Mouse (Mus musculus): ENCODE results near the gene Olfr765. TPM values are rescaled to one million over a fixed set of nuclear protein-coding genes. Genes with fewer than 3 reads are reported as not detected.
"Not testable (repeated sequence)": the region's sequence is repeated elsewhere in the genome, so short reads cannot be mapped to it uniquely, and the experiment has no call there.

Olfr765 gene
- polyA plus RNA-seq (2016; fragmentation: Nextera tagmentation; extraction: Ambion mirVana): not detected in 2 replicates

GRCm38 (mm10) chr10:129049898-129050297 lies at the start of gene Olfr765:
Gene Olfr765, minus strand, starts transcription at chr10:129049998.
- H3K27ac ChIP-seq; H3K27me3 ChIP-seq (ENCODE audit: insufficient read depth, poor library complexity, severe bottlenecking); H3K4me1 ChIP-seq; H3K9me3 ChIP-seq; DNase-seq (ENCODE audit: low spot score); H3K36me3 ChIP-seq; H3K4me3 ChIP-seq: not testable (repeated sequence)

DNA sequence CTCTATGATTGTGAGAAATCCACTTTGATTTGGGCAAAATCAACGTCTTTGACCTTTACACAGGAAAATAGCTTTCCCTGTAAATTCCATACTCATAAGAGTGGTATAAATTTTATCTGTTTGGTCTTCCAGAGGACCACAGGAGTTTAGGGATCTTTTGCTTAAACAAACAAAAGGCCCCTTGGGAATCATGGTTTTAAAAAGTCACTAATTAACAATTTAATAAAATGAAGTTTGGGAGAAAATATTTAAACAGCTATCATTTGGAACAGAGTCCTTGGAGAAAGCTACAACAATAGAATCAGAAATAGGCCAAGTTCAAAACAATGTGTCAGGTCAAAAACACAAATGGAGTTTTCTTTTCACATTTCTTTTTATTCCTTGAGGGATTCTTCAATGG lies 49.5 kb upstream of the Olfr765 start, which contains the start of gene Olfr768:
Gene Olfr768, minus strand, starts transcription at position 101 of the 400 bp plus-strand sequence.
- Histone ChIP-seq H3K4me3 (no peak within 1 kb of the TSS), H3K4me1 (no peaks in the 10 kb centered on the region), H3K27ac (no peak within 1 kb of the TSS), H3K36me3 (no peaks in the 10 kb centered on the region), H3K27me3 (ENCODE audit: insufficient read depth, poor library complexity, severe bottlenecking) (no peaks in the 10 kb centered on the region), H3K9me3 (no peaks in the 10 kb centered on the region)
- DNase-seq (ENCODE audit: low spot score): no peak
- 70% methylated on average over 1 of the region's 1 CpGs for WGBS

GRCm38 (mm10) chr10:129082810-129083209 lies 33.0 kb upstream of the Olfr765 start, which contains the start of gene Olfr767:
Gene Olfr767, minus strand, starts transcription at chr10:129082910.
- not testable (repeated sequence) for DNase-seq (ENCODE audit: low spot score); H3K36me3 ChIP-seq; H3K9me3 ChIP-seq; H3K27me3 ChIP-seq (ENCODE audit: insufficient read depth, poor library complexity, severe bottlenecking); H3K27ac ChIP-seq; H3K4me1 ChIP-seq; H3K4me3 ChIP-seq

- WGBS: 77% methylated on average over 2 of the region's 2 CpGs
- Histone ChIP-seq H3K27ac (no peak within 1 kb of the TSS), H3K4me3 (no peak within 1 kb of the TSS), H3K27me3 (ENCODE audit: insufficient read depth, poor library complexity, severe bottlenecking) (no peaks in the 10 kb centered on the region), H3K9me3 (no peaks in the 10 kb centered on the region), H3K4me1 (no peaks in the 10 kb centered on the region), H3K36me3 (no peaks in the 10 kb centered on the region)
- DNase-seq (ENCODE audit: low spot score): no peak
Observed at GRCm38 (mm10) chr10:129068877-129069276, 19.1 kb upstream of the Olfr765 start, which contains the start of gene Olfr766-ps1. Gene Olfr766-ps1, minus strand, starts transcription at chr10:129068977.

GRCm38 (mm10) chr10:129039796-129040195 lies 10.0 kb downstream of the Olfr765 start, which contains the start of gene Olfr764-ps1:
Gene Olfr764-ps1, minus strand, starts transcription at chr10:129039896.
- Histone ChIP-seq H3K4me3 (no peak within 1 kb of the TSS), H3K9me3 (no peaks in the 10 kb centered on the region), H3K4me1 (no peaks in the 10 kb centered on the region), H3K27ac (no peak within 1 kb of the TSS), H3K36me3 (no peaks in the 10 kb centered on the region), H3K27me3 (ENCODE audit: insufficient read depth, poor library complexity, severe bottlenecking) (no peaks in the 10 kb centered on the region)
- no peak for DNase-seq (ENCODE audit: low spot score)
- 75% methylated on average over 3 of the region's 3 CpGs for WGBS

DNA sequence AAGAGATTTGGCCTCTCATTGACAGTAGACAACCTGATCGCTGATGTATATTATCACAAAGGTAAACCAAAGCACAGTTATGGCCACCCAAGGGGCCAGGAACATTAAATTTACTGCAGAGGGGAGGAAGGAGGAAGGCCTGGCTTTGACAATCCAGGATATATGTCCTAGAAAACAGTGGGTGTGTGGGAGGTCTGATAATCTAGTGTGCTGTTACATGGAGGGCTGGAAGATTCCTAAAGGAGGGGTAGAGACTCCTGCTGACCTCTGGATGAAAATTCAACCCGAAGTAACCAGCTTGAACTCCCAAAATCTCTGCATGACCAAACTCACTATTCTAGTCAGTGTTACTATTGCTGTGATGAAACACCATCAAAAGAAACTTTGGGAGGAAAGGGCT lies 21.5 kb downstream of the Olfr765 start:
- 77% methylated on average over 2 of the region's 2 CpGs for WGBS
- no peak for DNase-seq (ENCODE audit: low spot score)
- Histone ChIP-seq H3K27ac (no peak overlapping the region), H3K36me3 (no peaks in the 10 kb centered on the region), H3K27me3 (ENCODE audit: insufficient read depth, poor library complexity, severe bottlenecking) (no peaks in the 10 kb centered on the region), H3K9me3 (no peaks in the 10 kb centered on the region), H3K4me3 (no peak overlapping the region), H3K4me1 (no peaks in the 10 kb centered on the region)

GRCm38 (mm10) chr10:129026018-129026662 lies 23.7 kb downstream of the Olfr765 start:
- H3K36me3 ChIP-seq: no peaks in the 10 kb centered on the region
- WGBS: 56% methylated on average over 3 of the region's 3 CpGs
- no peak for DNase-seq (ENCODE audit: low spot score)
- H3K27me3 ChIP-seq (ENCODE audit: insufficient read depth, poor library complexity, severe bottlenecking): no peaks in the 10 kb centered on the region
- no peak overlapping the region for H3K4me3 ChIP-seq
- H3K4me1 ChIP-seq: no peaks in the 10 kb centered on the region
- H3K9me3 ChIP-seq: no peaks in the 10 kb centered on the region
- no peak overlapping the region for H3K27ac ChIP-seq

DNA sequence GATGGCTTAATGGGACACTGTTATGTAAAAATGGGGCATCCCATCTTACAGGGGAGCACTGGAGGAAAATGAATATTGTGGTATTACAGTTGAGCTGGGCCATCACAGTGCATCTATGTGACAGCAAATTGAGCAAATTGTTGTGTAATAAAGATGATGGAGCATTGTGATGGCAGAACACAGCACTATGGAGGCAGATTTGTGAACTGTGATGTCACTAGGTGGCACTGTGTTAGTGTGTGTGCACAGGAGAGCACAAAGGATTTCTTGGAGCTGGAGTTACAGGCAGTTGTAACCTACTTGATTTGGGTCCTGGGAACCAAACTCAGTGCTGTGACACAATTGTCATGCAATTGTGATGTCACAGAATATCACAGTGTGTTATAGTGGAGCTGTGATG lies 26.5 kb downstream of the Olfr765 start:
- no peak overlapping the region for H3K27ac ChIP-seq
- no peaks in the 10 kb centered on the region for H3K9me3 ChIP-seq
- no peaks in the 10 kb centered on the region for H3K27me3 ChIP-seq (ENCODE audit: insufficient read depth, poor library complexity, severe bottlenecking)
- H3K36me3 ChIP-seq: no peaks in the 10 kb centered on the region
- H3K4me1 ChIP-seq: no peaks in the 10 kb centered on the region
- H3K4me3 ChIP-seq: no peak overlapping the region
- DNase-seq (ENCODE audit: low spot score): no peak

GRCm38 (mm10) chr10:129014477-129014876 lies 35.3 kb downstream of the Olfr765 start:
- H3K36me3 ChIP-seq: no peaks in the 10 kb centered on the region
- H3K4me3 ChIP-seq: no peak overlapping the region
- no peak for DNase-seq (ENCODE audit: low spot score)

GRCm38 (mm10) chr10:129011511-129011910 lies 38.3 kb downstream of the Olfr765 start:
- WGBS: 74% methylated on average over 2 of the region's 5 CpGs
- H3K4me3 ChIP-seq; H3K4me1 ChIP-seq; H3K27ac ChIP-seq; H3K27me3 ChIP-seq (ENCODE audit: insufficient read depth, poor library complexity, severe bottlenecking); H3K9me3 ChIP-seq; H3K36me3 ChIP-seq; DNase-seq (ENCODE audit: low spot score): not testable (repeated sequence)

More at GRCm38 (mm10) chr10:129014477-129014876, 35.3 kb downstream of the Olfr765 start:
- Histone ChIP-seq H3K27ac (no peak overlapping the region), H3K9me3 (no peaks in the 10 kb centered on the region), H3K4me1 (no peaks in the 10 kb centered on the region), H3K27me3 (ENCODE audit: insufficient read depth, poor library complexity, severe bottlenecking) (no peaks in the 10 kb centered on the region)

DNA sequence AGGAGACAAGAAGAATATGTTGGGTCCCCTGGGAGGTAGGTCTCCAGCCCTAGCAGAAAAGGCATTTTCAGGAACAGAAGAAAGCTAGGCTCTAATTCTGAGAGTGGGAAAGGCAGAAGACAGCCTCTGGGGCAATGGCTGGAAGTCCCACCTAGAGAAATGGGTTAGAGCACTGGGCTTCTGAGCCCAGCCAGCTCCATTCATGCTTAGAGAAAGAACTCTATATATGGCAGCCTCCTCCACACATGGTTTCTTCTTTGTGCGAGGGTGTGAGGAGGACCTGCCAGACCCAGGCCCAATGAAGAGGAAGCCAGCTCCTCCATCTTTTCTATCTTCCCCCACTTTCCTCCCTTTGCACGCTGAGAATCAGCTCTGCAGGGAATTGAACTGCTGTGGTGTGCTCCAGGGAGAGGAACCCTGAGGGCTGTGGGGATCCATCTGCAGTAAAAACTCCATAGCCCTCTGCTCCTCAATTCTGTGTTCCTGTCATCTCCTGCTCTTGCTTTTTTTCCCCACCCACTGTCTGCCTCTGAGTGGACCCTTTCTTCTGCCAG lies 39.4 kb downstream of the Olfr765 start, which contains the start of gene Olfr763:
Gene Olfr763, plus strand, starts transcription at position 504 of the 554 bp plus-strand sequence.
- Histone ChIP-seq H3K4me1 (no peaks in the 10 kb centered on the region), H3K27me3 (ENCODE audit: insufficient read depth, poor library complexity, severe bottlenecking) (no peaks in the 10 kb centered on the region), H3K27ac (no peak within 1 kb of the TSS), H3K4me3 (no peak within 1 kb of the TSS), H3K36me3 (no peaks in the 10 kb centered on the region), H3K9me3 (peaks cover 6% of the 10 kb centered on the region)
- WGBS: 66% methylated on average over 2 of the region's 2 CpGs
- DNase-seq (ENCODE audit: low spot score): peak; percentile 27

DNA sequence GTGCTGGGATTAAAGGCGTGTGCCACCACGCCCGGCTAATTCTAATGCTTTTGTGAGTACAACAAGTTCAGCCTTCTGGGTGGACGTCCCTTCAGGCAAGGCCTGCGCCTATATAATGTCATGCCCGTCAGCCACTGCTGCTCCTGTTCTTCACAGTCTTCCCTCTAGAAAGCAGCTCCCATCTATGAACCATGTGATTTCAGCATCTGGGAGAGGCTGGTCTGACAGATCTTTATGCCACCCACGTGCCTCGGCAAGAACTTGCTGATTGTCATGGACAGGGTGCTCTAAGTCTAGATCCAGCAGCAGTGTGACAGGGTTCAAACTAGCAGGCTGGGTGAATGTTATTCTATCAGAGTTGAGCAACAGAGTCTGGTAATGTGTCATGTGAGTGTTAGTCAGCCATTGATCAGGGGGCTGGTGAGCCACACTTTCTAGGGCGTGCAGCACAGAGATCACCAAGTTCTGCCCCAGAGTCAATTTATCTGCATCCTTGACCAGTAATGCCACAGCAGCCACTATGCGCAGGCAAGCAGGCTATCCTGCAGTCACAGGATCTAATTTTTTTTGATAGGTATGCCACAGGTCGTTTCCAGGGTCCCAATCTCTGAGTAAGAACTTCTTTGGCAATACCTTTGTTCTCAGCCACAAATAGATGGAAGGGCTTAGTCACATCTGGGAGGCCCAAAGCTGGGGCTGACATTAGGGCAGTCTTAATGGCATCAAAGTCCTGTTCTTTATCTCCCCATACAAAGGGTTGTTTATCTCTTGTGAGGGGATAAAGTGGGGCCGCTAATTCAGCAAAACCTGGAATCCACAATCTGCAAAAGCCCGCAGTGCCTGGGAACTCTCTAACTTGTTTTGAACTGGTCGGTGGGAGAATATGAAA lies 45.5 kb downstream of the Olfr765 start:
- Histone ChIP-seq H3K36me3 (no peaks in the 10 kb centered on the region), H3K4me3 (no peak overlapping the region), H3K4me1 (no peaks in the 10 kb centered on the region), H3K9me3 (peaks cover 6% of the 10 kb centered on the region), H3K27ac (no peak overlapping the region), H3K27me3 (ENCODE audit: insufficient read depth, poor library complexity, severe bottlenecking) (no peaks in the 10 kb centered on the region)
- 66% methylated on average over 14 of the region's 14 CpGs for WGBS
- peak; percentile 53 for DNase-seq (ENCODE audit: low spot score)

DNA sequence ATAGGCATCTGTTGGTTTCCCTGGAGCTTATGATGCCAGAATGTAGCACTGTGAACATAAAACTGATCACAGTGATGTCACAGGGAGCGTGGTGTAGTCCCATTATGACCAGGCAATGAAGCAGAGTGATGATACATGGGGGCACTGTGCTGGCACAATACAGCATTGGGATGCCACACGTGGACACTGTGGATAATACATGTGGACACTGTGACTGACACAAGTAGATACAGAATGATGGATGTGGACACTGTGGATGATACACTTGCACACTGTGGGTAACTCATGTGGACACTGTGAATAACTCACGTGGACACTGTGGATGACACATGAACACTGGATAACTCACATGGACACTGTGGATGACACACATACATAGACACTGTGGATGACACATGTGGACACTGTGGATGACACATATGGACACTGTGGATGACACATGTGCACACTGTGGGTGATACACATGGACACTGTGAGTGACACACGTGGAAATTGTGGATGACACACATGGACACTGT lies 53.2 kb downstream of the Olfr765 start:
- H3K36me3 ChIP-seq: no peaks in the 10 kb centered on the region
- WGBS: 71% methylated on average over 4 of the region's 4 CpGs
- peak; percentile 54 for DNase-seq (ENCODE audit: low spot score)
- H3K4me1 ChIP-seq: no peaks in the 10 kb centered on the region
- no peaks in the 10 kb centered on the region for H3K27me3 ChIP-seq (ENCODE audit: insufficient read depth, poor library complexity, severe bottlenecking)
- no peak overlapping the region for H3K4me3 ChIP-seq
- H3K27ac ChIP-seq: no peak overlapping the region
- no peaks in the 10 kb centered on the region for H3K9me3 ChIP-seq
